Mouse (Mus musculus) embryo, embryonic 11.5 days (tissue): Measurements from ENCODE around the gene Snph.

Experiments
- DNase-seq: peaks from one replicate; pipeline ENCODE4 v3.0.0-alpha.2; 2012; ENCODE audit warnings: low read depth, low spot score

The Snph gene

DNA sequence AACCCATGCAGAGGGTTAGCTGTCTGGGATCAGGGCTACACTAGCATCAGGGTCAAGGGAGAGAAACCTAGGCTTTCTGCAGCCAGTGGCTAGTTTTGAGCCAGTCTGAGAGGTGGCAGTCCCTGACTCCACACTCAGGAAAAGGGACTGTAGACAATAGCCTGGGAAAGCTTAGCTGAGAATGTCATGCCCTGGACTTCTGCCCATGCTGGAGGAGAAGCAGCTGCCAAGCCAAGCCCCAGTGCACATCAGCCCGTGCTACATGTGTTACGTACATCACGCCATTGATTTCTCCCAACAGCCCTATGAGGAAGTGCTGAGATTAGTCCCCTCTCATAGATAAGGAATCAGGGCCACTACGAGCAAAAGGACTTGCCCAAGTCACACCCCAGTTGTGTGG lies 30.3 kb downstream of the Snph start:
- no peak for DNase-seq

DNA sequence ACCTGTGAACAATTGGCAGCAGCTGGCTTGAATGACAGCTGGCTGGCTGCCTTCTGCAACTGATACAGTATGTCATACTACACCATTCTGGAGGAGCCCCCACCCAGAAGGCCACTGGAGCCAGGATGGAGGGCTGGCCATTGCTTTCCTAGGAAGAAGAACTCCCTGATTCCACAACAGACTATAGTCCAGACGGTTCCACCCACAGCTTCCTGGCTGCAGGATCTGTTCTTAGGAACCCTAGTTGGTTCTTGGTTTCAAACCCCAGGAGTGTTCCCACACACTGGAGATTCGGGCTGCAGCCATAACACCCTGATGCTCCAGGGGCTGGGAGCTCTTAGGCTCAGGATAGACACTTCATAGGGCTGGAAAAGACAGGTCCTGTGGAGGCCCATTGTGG lies 34.3 kb downstream of the Snph start:
- no peak for DNase-seq

DNA sequence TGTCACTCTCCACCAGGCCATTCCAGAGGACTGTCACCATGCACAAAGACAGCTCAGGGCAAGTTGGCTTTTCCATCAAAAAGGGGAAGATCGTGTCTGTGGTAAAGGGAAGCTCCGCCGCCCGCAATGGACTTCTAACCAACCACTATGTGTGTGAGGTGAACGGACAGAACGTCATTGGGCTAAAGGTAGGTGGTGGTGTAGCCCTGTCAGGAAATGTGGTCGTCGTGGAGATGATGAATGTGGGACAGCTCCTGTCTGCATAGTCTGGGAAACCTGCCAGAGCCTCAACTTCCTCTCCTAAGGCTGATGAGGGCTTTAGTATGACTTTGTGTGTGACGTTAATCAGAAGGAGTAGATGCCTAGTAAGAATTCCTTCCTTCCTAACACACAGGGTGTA lies 45.1 kb downstream of the Snph start:
- no peak for DNase-seq

DNA sequence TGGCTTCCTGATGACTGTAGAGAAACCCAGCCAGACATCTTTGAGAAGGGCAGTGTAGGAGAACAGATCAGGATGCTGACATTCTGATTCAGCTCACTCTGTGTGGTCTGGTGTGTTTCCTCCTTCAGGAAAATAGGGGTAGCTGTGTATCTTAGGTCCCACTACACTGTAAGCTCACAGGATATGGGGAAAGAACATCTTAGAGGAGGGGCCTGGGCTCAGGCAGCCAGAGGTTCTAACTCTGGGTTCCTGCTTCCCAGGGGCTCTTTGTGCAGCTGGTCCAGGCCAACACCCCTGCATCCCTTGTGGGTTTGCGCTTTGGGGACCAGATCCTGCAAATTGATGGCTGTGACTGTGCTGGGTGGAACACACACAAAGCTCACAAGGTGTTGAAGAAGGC lies 45.6 kb downstream of the Snph start:
- DNase-seq, result no peak

DNA sequence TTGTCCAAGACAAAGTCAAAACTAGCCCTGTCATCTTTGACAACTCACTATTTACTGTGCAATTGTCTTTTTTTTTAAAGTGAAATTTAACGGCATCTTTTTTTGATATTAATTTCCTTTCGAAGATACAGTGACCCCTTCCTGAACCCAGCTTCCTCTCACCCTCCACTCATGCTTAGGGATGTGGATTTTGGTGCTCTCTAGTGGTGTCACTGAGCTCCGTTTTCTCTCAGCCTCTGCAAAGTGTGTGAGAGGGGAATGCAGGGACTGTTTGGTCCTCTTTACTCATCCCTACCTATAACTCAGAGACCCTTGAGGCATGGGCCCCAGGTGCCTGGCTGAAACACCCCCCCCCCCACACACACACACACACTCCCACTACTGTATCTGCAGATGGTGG lies 46.5 kb downstream of the Snph start:
- no peak for DNase-seq

DNA sequence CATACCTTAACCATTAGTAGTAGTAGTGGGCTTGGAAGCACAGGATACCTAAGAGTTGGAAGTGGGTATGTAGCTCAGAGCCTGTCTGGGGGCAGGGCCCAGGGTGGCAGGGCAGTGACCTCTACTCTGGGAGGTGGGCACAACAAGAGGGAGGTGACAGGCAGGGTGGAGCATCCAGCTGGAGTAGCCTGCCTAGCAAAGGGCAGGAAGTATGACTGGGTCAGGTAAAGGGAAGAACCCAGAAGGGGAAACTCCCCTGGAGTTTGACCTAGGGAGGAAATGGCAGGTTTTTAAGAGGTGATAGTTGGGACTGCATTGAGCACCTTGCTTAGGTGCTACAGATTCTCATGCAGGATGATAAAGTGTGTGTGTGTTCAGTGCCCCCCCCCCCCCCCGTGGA lies 51.4 kb downstream of the Snph start:
- DNase-seq, result no peak

DNA sequence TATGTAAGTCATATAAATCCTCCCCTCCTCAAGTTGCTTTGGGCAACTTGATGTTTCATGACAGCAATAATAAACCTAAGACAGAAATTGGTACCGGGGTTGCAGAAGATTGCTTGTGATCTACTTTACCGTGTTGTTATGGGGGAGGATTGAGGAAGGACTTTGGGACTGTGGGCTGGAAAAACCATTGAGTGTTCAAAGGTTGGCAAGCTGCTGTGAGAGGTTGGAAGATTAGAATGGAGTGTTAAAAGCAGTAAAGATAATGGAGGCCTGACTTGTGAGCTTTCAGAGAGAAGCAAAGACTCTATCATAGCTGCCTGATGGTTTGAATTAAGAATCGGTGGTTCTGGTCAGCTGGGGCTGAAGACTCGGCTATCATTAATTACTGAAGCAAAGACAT lies 53.2 kb downstream of the Snph start:
- no peak for DNase-seq

DNA sequence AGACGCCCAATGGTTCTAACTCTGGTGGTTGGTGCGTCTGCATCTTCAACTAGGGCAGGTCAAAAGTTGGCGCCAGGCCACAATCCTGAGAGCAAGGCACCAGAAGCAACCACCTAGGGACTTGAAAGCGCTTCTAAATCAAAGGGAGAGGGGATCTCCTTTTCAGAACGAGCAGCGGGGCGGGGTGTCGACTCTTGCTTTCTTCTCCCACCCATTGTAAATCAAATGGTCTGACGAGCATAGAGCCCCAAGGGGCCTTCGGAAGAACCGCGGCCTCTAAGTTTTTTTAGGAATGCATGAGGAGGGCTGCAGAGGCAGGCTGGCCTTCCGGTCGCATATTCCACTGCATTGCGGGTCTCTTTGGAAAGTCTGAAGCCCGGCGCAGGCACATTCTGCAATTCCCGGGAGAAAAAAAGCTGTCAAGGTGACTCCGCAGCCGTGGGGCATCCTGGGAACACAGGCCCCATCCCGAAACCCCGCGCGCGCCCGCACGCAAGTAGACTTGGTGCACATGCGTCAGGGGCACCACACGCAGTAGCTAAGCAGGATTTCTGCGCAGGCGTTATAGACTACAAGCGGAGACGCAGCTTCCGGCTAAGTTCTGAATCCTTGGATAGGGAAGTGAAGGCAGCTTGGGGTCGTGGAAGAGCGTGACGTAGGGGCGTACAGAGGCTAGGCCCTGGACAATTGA lies 56.5 kb downstream of the Snph start:
- DNase-seq, result peak; percentile 75

DNA sequence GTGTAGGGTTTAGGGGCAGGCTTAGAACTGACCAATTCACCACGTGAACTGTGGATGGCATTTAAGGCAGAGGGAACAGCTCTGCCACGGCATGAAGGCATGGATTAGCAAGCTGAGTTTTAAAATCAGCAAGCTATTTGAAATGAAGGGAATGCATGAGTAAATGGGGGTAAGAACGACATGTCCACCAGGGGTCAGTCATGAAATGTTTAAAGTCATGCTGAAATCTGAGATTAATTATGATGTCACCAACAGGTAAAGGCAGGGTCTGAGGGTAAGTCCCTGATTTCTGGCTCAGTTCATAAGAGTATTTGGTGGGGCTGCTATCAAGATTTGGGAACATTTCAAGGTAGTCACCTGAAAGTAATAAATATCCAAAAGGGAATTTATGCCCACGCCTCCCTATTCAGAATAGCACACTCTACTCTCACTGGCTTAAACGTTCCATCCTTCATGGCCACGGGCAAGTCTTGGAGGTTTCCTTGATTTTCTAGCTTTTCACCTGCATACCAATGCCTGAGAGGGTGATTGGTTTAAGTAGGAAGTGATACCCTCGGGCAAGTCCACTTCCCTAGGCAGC lies 57.2 kb downstream of the Snph start:
- peak; percentile 35 for DNase-seq

DNA sequence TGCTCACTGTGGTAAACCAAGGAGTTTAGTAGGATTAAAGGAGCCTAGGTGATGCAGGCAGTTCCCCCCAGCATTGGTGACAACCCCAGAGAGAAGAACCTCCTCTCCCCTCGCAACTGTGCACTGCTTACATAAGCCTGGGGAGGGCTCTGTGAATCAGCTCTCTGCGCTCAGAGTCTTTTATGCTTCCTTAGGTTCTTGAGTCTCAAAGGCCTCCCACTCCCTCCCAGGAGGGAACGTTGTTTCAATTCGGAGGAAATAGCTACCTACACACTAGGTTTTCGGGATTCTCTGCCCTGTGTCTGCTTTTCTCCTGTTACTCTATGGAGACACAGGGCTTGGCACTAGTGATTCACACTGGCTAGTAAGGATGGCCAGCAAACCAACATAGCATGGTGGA lies 57.8 kb downstream of the Snph start:
- DNase-seq, result no peak

DNA sequence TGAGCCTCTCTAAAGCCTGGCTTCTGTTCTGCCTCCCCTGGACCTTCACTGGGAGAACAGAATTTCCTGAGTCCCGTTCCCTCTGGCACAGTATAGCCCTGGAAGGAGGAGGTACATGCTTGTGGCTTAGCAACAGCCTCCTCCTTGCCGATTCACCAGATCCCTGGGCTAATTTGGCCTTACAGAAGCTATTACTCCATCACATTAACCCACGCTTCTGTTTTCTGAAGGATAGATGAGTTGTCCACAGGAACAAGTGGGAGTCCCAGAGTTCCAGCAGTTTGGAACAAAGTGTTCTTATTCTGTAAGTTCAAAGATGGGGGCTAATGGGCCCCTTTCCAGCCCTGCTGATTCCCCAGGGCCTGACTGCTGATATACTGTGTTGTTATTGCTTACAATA lies 58.7 kb downstream of the Snph start:
- no peak for DNase-seq

DNA sequence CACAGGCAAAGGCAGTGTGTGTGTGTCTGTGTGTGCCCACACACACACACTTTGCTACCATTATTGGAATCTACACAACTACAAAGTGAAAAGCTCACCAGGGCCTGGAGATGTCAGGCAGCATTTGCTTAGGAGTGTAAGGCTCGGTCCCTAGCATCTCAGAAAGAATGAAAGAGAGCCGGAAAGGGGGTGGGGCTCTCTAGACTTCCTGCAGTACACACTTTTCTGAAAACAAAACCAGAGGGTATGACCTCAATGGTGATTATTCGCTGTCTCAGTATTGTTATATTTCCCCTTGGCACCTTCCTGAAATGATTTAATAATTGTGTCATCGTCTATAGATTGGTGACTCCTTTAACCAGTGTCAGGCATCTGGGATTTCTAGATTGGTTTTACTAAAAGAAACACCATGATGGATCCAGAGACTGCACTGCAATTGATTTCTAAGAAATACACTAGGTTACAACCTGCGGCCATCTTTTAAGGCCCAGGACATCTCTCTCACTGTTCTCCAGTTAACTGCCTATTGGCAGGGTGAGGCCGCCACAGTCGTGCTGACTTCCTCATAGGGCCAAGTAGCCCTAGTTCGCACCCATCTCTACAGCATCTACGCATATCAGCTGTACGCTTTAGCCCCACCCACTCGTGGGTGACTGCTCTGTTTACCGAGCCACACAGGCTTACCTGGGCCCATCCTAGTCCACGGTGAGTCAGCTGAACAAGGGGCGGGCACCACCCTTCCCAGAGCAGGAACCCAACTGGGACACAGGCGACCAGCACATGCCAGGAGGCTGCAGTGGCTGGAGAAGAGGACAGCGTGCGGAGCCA lies 60.3 kb downstream of the Snph start, which contains the start of gene Sdcbp2:
Gene Sdcbp2 (plus strand): TSS at position 750 of the 828 bp plus-strand sequence.
- DNase-seq, result no peak

DNA sequence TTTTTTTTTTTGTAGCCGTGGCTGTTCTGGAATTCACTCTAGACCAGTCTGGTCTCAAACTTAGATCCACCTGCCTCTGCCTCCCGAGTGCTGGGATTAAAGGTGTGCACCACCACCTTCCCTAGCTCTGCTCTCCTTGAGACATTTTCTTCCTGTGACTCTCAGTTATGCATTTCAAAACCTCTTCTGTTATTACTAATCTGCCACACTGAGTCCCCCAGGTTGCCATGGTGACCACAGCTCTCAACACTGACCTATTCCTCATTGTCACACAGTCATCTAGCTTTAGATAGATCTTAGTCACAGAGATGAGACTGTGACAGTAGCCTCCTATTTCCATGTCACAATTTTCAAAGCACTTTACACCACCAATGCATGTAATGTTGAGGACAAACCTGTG lies 62.9 kb downstream of the Snph start:
- no peak for DNase-seq

DNA sequence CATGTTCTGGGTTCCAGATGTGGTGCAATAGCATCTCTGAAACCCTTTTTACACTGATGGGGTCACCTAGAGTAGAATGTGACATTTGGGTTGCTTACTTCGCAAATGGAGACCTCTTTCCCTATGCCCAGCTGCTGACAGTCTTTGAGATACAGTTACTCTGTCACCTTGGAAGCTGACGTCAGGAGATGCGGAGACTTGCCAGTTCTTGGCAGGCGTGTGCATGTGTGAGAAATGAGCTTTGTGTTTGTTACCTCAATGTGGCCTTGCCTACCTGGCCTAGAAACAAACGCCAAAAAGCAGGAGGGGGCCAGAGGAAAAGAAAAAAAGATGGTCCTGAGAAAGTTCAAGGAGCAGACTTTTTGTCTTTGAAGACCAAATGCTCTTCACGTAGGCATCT lies 65.5 kb downstream of the Snph start:
- no peak for DNase-seq

DNA sequence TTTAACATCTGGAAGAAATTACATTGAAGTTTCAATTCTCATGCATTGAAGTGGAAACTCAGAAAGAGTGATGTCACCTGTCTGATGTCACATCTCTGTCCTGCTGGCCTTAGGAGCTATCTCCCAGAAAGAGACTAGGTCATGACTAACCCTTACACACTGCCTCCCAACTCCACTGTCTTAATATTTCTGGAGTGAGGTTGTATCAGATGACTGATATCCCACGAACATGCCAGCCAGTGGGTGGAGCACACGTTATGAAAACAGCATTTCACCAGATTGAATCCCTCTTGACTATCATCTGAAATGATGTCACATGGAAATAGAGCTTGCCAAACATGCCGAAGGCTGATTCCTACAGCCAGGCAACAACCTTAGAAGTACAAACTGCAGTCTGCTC lies 67.4 kb downstream of the Snph start:
- no peak for DNase-seq

DNA sequence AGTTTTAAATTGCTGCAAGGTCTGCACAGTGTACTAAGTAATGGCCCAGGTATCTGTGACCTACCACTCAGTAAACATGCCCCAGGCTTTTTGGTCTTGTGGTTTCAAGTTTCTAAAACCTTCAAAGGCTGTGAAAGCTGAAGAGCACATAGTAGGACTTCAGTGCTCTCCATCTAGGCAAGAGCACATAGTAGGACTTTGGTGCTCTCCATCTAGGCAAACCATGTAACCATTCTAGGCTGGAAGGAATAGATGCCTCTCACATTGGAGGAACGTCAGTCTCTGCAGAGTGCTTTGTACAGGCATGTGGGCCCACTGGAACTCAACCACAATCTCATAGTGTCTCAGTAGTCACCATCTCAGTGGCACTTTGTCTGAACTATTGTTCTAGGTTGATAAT lies 68.4 kb downstream of the Snph start:
- DNase-seq, result no peak

DNA sequence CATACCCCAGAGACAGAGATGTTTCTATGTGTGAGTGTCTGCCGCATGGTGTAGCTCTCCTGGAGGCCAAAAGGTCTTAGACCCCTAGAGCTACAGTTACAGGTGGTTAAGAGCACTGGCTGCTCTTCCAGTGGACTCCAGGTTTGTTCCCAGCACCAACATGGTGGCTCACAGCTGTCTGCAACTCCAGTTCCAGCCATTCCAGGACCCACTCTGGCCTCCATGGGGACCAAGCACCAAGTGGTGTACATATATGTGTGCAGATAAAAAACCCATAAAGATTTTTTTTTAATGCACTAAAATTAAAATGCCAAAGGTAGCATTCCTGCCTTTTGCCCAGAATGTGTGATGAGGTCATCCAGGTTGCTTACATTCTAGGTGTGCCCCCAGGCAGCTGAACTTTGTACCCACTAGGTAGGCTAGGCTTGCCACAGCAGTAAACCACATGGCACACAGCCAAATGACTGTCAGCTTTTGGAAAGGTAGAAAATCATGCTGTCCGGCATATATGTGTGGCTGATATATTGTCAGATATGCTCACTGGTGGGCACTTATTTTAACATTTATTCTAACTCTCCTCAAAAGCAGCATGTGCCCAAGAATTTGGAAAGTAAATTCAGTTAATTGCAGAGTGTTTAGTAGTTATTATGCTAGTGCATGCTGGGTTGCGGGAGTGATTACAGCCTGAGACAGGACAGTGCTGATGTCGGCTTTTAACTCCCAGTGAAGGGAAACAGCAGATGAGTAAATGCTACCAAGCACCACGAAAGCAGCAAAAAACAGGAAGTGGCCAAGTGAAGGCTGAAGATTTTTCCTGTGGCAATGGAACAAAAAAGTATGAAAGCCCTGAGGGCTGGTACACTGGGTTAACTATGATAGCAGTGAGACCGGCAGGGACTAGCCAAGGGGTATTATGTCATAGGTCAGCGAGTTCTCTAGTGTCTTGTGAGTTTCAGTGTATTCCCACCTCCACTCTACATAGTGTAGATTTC lies 69.2 kb downstream of the Snph start:
- no peak for DNase-seq

DNA sequence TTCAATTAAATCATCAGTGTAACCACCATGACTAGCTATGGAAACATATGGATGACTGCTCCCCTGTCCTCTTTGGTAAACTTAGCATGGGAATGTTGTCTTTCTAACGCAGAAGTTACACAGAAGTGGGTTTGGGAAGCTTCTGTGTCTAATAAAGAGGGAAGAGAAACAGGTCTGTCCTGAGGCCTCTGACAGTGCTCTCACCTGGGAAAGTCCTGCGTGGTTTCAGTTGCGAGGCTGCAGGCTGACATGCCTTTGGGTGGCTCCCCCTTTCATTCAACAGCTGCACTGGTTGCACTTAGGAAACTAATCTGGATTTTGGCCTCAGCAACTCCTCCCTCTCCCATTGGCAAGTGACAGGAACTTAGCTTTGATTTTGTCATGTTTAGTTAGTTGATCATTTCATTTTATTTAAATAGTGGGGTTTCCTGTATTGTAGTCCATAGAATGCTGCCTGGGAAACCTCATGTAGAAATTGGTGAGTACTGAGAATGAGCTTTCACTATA lies 82.7 kb downstream of the Snph start:
- DNase-seq, result no peak

DNA sequence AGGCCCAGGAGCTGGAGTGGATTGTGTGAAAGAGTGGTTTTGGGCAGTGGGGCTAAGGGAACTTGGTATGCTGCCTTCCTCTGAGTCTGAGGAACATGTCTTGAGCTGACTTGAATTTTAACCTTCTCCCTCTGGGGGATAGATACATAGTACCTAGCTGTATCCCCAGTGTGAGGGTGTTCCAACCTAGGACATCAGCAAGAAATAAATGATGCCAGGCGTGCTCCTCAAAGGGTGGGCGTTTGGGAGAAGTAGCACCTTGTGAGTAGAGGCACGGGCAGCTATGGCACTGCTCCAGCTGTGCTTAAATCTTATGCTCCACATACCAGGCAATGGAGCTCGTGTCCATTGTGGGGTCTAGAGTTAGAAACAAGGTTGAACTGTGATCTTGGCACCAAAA lies 85.8 kb downstream of the Snph start:
- DNase-seq, result no peak

DNA sequence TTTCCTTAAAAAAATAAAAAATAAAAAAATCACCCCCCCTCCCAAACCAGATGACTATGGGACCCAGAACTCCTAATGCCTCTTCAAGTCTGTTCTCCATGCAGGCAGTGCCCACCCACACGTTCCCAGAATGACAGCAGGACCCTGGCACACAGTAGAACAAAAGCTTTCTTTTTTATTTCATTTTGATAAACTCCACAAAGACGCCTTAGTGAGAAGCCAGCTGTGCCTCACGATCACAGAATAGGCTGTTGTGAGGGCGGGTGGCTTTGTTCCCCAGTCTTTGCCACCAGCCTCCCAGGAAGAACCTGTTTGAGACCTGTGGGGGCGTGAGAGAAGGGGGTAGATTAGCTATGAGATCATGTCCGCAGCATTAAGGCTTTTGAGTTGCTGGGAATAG lies 87.7 kb downstream of the Snph start:
- no peak for DNase-seq

DNA sequence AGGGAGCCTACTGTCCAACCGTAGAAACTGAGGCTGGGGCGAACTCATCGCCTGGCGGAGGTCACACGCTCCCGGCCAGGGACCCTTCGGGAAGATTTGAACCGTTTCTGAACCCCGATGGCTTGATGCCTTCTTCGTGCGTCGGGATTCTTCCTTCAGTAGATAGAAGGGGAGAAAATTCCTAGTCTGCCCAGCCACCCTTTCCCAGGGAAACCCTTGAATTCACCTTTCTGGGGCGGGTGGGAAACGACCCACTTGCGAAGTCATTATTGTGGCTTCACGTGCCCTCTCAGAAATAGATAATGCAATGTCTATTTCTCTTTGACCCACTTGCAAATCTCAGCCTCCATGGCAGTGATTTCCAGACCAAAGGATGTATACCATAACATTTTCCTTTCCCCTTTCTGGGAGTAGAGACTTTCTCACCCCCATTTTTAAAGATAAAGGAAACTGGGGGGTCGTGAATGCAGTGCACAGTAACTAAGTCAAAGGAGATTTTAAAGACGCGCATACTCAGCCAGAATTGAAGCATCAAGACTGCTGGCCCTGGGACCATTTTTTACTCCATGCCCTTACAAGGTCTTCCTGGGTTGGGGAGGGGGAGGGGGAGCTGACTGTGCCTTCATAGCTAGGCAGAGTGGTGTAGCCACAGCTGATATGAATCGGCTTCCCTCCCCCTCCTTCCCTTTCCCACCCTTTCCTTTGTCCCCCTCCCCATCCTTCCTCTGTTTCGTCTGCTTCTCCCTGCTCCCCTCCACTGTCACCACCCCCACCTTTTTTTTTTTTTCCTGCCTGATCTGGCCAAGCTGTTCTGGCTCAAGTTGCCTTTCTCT lies 89.1 kb downstream of the Snph start:
- DNase-seq, result peak; percentile 36
